Comparison of ENCODE assay signal across 26 mouse cellular contexts in the genomic region with DNA sequence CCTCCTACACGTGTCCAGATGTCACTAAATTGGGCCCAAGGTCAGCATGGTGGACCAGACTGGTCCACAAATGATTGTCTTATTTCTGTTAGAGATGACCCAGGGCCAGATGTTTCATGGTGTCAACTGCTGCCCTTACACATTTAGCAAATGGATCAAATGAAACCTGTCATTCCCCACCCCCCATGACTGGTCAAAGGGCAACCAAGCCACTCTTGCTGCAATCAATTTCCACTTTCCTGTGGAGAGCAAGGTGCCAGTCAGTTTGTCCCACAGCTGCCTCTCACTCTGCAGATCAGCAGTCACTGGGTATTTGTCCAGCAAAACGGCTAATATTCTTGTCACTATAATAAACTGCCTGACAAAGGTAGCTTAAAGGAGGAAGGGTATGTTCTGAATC.
"Had no signal": no experiment of that assay in that cellular context is flagged by ENCODE, and none has a peak within 500 bp of the region (broad histone marks: within the 10 kb centered on the region; RNA-seq: fewer than 3 reads in every experiment).

No protein-coding gene starts in this region.

- H3K9me3 ChIP-seq: heart, embryonic 10.5 days; heart, embryonic 12.5 days; hindbrain, embryonic 10.5 days; hindbrain, embryonic 12.5 days; intestine, embryonic 15.5 days; limb, embryonic 13.5 days; limb, embryonic 15.5 days had no signal

- H3K27ac ChIP-seq: gastrocnemius, adult 2 months; heart, embryonic 10.5 days; hindbrain, embryonic 10.5 days; hindbrain, embryonic 12.5 days; hindbrain, embryonic 14.5 days; intestine, embryonic 15.5 days; layer of hippocampus, adult 2 months; left cerebral cortex, adult 2 months; limb, embryonic 13.5 days; limb, embryonic 15.5 days; liver, embryonic 14.5 days had no signal

- H3K9ac ChIP-seq: heart, embryonic 12.5 days; hindbrain, embryonic 12.5 days; hindbrain, embryonic 14.5 days; intestine, embryonic 15.5 days; limb, embryonic 13.5 days; limb, embryonic 15.5 days; liver, embryonic 14.5 days had no signal

- H3K4me3 ChIP-seq: gastrocnemius, adult 2 months; heart, embryonic 10.5 days; heart, embryonic 12.5 days; hindbrain, embryonic 10.5 days; hindbrain, embryonic 12.5 days; intestine, embryonic 15.5 days; layer of hippocampus, adult 2 months; left cerebral cortex, adult 2 months; limb, embryonic 13.5 days; limb, embryonic 15.5 days had no signal

- H3K36me3 ChIP-seq: heart, embryonic 10.5 days; heart, embryonic 12.5 days; hindbrain, embryonic 10.5 days; hindbrain, embryonic 12.5 days; intestine, embryonic 15.5 days; limb, embryonic 13.5 days; limb, embryonic 15.5 days had no signal

- H3K27me3 ChIP-seq: heart, embryonic 12.5 days; hindbrain, embryonic 12.5 days; intestine, embryonic 15.5 days; limb, embryonic 13.5 days; limb, embryonic 15.5 days had no signal

- DNase-seq: gastrocnemius, adult 2 months; gastrocnemius, postnatal 10 days; gastrocnemius, postnatal 25 days; heart, adult 18-20 months; heart, postnatal 10 days; heart, postnatal 4 days; kidney, adult 18-20 months; kidney, adult 8-10 months; kidney, postnatal 10 days; kidney, postnatal 25 days; kidney, postnatal 4 days; left cerebral cortex, postnatal 4 days had no signal

- H3K4me1 ChIP-seq: heart, embryonic 10.5 days; heart, embryonic 12.5 days; hindbrain, embryonic 10.5 days; hindbrain, embryonic 12.5 days; intestine, embryonic 15.5 days; limb, embryonic 13.5 days; limb, embryonic 15.5 days had no signal

- ATAC-seq: hindbrain, embryonic 16.5 days; inflammation-experienced regulatory T-cells, adult 6 months; intestine, embryonic 15.5 days; intestine, postnatal 0 days had no signal

- H3K4me2 ChIP-seq: heart, embryonic 12.5 days; hindbrain, embryonic 12.5 days; hindbrain, embryonic 14.5 days; intestine, embryonic 15.5 days; limb, embryonic 13.5 days; limb, embryonic 15.5 days had no signal
